Mouse (Mus musculus) CD4-positive, CD25-positive, alpha-beta regulatory T cell (primary cell): ENCODE measurements around the gene Gm20604. TPM values are rescaled to one million over a fixed set of nuclear protein-coding genes. Genes with fewer than 3 reads are reported as not detected.

Experiments
- polyA plus RNA-seq: library from polyadenylated mRNA; unstranded; fragments of 100-300 nt; shearing (Covaris generic); gene quantifications from one replicate; pipeline ENCODE4 v1.2.1, GENCODE M21; 2017

Gm20604 gene
- polyA plus RNA-seq: 7.6 TPM

DNA sequence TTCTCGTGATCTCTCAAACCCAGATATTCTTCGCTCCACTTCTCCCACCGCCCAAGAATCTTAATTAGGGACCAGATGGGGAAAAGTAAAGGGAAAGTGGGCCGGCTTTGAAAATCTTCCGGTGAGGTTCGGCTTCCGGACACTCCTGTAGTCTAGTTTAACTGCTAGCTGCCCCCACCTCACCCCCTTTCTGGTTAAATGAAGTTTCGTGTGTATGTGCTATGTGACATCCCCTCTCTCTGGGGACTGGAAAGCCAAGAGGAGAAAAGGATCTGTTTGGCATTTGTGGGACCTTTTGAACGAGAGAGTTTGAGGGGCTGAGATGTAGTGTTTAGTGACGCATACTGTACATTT lies at the start of gene Gm20604:
Gene Gm20604 (minus strand): TSS at position 270 of the 354 bp plus-strand sequence.

DNA sequence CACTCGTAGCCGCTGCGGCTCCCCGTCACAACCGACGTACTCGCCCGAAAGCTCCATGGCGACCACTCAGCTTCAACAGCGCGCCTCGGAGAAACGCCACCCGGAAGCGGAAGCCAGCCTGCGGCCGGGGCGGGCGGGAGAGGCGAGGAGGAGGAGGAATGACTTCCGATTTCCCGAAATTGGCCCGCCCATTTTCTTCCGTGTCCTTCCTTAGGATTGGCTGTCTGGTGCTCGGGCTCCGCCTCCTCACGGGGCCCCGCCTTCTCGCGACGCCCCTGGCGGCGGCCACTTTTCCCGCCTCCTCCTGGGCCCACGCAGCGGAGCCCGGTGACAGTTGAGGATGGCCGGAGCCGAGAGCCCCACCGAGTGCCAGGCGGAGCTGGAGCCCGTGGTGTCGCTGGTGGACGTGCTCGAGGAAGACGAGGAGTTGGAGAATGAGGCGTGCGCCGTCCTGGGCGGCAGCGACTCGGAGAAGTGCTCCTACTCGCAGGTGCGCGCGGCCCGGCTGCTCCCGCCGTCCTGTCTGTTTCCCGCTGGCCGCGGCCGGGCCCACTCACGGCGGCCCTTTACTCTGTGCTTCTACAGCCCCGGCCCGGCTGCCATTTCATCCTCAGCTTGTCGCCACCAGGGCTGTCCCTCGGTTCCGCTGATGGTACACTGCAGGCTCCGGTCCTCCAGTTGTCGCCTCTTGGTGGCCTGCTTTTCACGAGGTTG lies 626 bp downstream of the Gm20604 start, which contains the start of the genes Gm28051, Gon7 and Ubr7:
Gene Gm28051 (minus strand): TSS at position 77 of the 714 bp plus-strand sequence.
Gene Gon7 (minus strand): TSS at position 115 of the 714 bp plus-strand sequence.
Gene Ubr7 (plus strand): TSS at position 279 of the 714 bp plus-strand sequence.

DNA sequence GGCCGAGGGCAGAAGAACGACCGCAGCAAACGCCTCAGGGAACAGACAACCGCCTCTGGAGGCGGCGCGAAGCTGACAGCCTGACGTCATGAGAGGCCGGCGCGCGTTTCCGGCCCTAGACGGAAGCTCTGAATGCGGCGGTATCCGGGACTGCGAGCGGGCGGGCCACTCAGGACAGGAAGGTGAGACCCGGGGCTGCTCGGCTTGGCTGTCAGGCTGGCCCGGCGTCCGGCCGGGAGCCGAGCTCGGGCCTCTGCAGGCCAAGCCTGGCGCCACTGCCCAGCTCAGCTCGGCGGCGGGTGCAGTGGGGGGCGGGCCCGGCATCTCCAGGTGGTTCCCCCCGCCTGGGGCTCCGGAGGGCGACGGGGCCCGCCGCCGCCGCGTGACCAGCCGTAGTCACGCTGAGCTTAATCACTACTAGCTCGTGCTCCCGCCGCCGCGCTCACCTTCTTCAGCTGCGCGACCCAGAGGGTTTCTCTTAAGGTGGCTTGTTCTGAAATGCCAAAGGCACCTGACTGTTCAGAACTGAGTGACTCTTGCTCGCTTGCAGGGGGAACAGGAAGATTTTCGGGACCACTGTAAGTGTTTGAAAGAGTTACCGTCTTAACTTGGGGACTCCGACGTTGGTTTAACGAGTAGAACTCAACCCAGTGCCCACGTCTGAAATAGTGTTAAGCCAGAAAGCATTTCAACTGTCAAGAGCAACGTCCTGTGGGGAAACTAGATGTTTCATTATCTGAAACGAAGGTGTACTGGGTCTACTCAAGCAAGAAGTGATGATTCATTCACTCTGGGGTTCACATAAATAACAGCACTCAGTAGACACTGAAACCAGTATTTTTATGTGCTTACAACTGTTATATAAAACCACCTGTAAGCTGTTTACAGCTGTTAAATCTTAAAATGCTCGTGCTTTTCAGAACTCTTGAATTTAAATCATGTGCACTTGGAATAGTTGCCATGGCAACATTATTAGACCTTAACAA lies 14.6 kb downstream of the Gm20604 start, which contains the start of the genes Moap1 and Tmem251:
Gene Moap1 (minus strand): TSS at position 73 of the 986 bp plus-strand sequence.
Gene Tmem251 (plus strand): TSS at position 174 of the 986 bp plus-strand sequence.

DNA sequence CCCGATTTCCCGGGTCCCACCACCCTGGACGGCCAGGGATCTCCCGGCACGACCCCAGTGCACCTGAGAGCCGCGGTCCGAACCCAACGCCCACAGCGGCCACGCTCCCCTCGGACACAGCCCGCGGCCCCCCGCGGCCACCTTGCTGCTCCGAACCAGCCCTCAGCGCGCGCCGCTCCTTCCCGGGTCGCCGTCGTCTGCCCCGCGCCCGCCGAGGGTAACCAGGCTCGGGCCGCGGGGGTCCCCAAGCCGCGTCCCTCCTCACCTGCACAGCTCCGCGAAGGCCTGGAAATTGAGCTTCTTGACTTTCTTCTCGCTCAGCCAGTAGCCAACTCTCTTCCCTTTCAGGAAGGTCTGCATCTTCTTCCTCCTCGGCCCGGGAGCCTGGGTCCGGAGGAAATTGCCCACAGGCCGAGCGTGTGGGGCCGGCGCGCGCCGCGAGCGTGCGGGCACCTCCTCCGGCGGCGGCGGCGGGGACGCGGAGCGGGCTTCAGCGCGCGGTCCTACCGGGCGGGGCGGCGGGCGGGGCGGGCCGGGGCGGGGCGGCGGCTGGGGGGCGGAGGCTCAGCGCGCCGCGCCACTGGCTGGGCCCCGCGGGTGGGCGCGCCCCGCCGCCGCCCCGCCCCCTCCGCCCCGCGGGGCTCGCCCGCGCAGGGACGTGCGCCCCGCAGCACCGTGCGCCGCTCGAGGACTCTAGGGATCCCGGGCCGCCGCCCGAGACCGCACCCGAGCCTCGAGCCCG lies 53.8 kb downstream of the Gm20604 start, which contains the start of gene Itpk1:
Gene Itpk1 (minus strand): TSS at position 474 of the 742 bp plus-strand sequence.

Other genes with a start within 250 kb of the Gm20604 start
- gene Chga, start 203.7 kb downstream of the Gm20604 start, polyA plus RNA-seq: not detected
- 52.6 TPM for gene Itpk1, start 53.7 kb downstream of the Gm20604 start, polyA plus RNA-seq
- gene Moap1, start 15.0 kb downstream of the Gm20604 start, polyA plus RNA-seq: 7.2 TPM
- gene Tmem251, start 14.9 kb downstream of the Gm20604 start, polyA plus RNA-seq: 20.0 TPM
- gene Gm28051, start 907 bp downstream of the Gm20604 start, polyA plus RNA-seq: not detected
- 18.6 TPM for gene Gon7, start 869 bp downstream of the Gm20604 start, polyA plus RNA-seq
- 27.9 TPM for gene Ubr7, start 705 bp downstream of the Gm20604 start, polyA plus RNA-seq
- 24.6 TPM for gene Btbd7, start 119.8 kb upstream of the Gm20604 start, polyA plus RNA-seq
- gene Cox8c, start 140.6 kb upstream of the Gm20604 start, polyA plus RNA-seq: not detected
- 0.06 TPM for gene Unc79, start 190.2 kb upstream of the Gm20604 start, polyA plus RNA-seq